ENCODE assay signal across 32 mouse cellular contexts in genomic region chr11:87870096-87870495, GRCm38 (mm10). TPM values are rescaled to one million over a fixed set of nuclear protein-coding genes. Genes with fewer than 3 reads are reported as not detected.
DNase-seq lines count a peak whose midpoint lies in the region; ATAC-seq and TF ChIP-seq lines count a peak whose summit lies in the region.
"Had no signal": no experiment of that assay in that cellular context is flagged by ENCODE, and none has a peak within 500 bp of the region (broad histone marks: within the 10 kb centered on the region; RNA-seq: fewer than 3 reads in every experiment).

No protein-coding gene starts in this region.

- ATAC-seq in embryonic facial prominence, embryonic 11.5 days (replicated peaks; ENCODE audit: insufficient number of reproducible peaks, low FRiP score, low TSS enrichment, low read depth), result no peak
- no peak for ATAC-seq in kidney, postnatal 0 days (replicated peaks; ENCODE audit: low FRiP score, low read depth)
- no peak for ATAC-seq in megakaryocyte-erythroid progenitor cell, adult 5-6 weeks (replicated peaks; ENCODE audit: low FRiP score, low TSS enrichment, poor library complexity, severe bottlenecking)
- ATAC-seq: activated CD4-positive, CD25-positive, alpha-beta regulatory T cell, adult 4 months; CD4-positive, CD25-positive, alpha-beta regulatory T cell, adult 4 months; forebrain, embryonic 15.5 days; hindbrain, embryonic 16.5 days; intestine, embryonic 16.5 days; Patski had no signal

- no peak overlapping the region for H3K4me3 ChIP-seq in embryonic facial prominence, embryonic 11.5 days (ENCODE audit: low read depth, low read length)
- no peak overlapping the region for H3K4me3 ChIP-seq in embryonic facial prominence, embryonic 10.5 days
- no peak overlapping the region for H3K4me3 ChIP-seq in kidney, postnatal 0 days (replicated peaks; ENCODE audit: low read depth, low read length)
- H3K4me3 ChIP-seq: forebrain, embryonic 10.5 days; forebrain, embryonic 15.5 days; heart, embryonic 12.5 days; heart, embryonic 15.5 days; hindbrain, embryonic 10.5 days; hindbrain, embryonic 13.5 days had no signal

- no peaks in the 10 kb centered on the region for H3K4me1 ChIP-seq in embryonic facial prominence, embryonic 11.5 days (ENCODE audit: control insufficient read depth, insufficient read depth, low read length)
- 0 out of 2 replicates have a peak, but pooled peaks cover 4% of the 10 kb centered on the region for H3K4me1 ChIP-seq in embryonic facial prominence, embryonic 10.5 days
- no peaks in the 10 kb centered on the region for H3K4me1 ChIP-seq in kidney, postnatal 0 days (replicated peaks; ENCODE audit: insufficient read depth, low read length)
- H3K4me1 ChIP-seq: forebrain, embryonic 10.5 days; forebrain, embryonic 15.5 days; heart, embryonic 12.5 days; heart, embryonic 15.5 days; hindbrain, embryonic 13.5 days had no signal

- 70% methylated on average over 2 of the region's 2 CpGs for WGBS in embryonic facial prominence, embryonic 11.5 days
- 65% methylated on average over 2 of the region's 2 CpGs for WGBS in embryonic facial prominence, embryonic 10.5 days
- WGBS in kidney, postnatal 0 days, result 71% methylated on average over 2 of the region's 2 CpGs

- peak; percentile 2 for DNase-seq in embryonic facial prominence, embryonic 11.5 days (ENCODE audit: low spot score)
- no peak for DNase-seq in embryonic facial prominence, embryonic 10.5 days (ENCODE audit: low spot score)
- DNase-seq in kidney, postnatal 0 days (ENCODE audit: low spot score), result peak; percentile 32
- DNase-seq in kidney, postnatal 4 days, result no peak
- DNase-seq in R1 (ENCODE audit: low read depth, low spot score), result peak; percentile 63
- DNase-seq: adrenal gland, adult 8-10 months; adrenal gland, postnatal 25 days; cerebellum, adult 18-20 months; cerebellum, adult 9-10 months; cerebellum, postnatal 14 days; gastrocnemius, postnatal 25 days; heart, adult 18-20 months; heart, postnatal 10 days; heart, postnatal 36 days; kidney, adult 2 months had no signal

- TF ChIP-seq CTCF in kidney, postnatal 0 days (IDR thresholded peaks at IDR 0.05; ENCODE audit: low read depth), result peak; percentile 28; the same call in 1 of the 2 replicates

- H3K27me3 ChIP-seq in embryonic facial prominence, embryonic 11.5 days (ENCODE audit: control insufficient read depth, insufficient read depth, low read length), result no peaks in the 10 kb centered on the region
- no peaks in the 10 kb centered on the region for H3K27me3 ChIP-seq in embryonic facial prominence, embryonic 10.5 days (replicated peaks; ENCODE audit: low read depth, poor library complexity, severe bottlenecking)
- no peaks in the 10 kb centered on the region for H3K27me3 ChIP-seq in kidney, postnatal 0 days (ENCODE audit: insufficient read depth, low read length)
- H3K27me3 ChIP-seq: forebrain, embryonic 15.5 days; hindbrain, embryonic 13.5 days had no signal

- H3K27ac ChIP-seq in embryonic facial prominence, embryonic 11.5 days (replicated peaks; ENCODE audit: low read depth, low read length), result no peak overlapping the region
- no peak overlapping the region for H3K27ac ChIP-seq in embryonic facial prominence, embryonic 10.5 days (replicated peaks)
- H3K27ac ChIP-seq in kidney, postnatal 0 days, result no peak overlapping the region
- H3K27ac ChIP-seq: forebrain, embryonic 10.5 days; forebrain, embryonic 15.5 days; heart, embryonic 15.5 days; hindbrain, embryonic 10.5 days; hindbrain, embryonic 13.5 days had no signal

- H3K9me3 ChIP-seq in embryonic facial prominence, embryonic 11.5 days (replicated peaks; ENCODE audit: control insufficient read depth, low read length), result no peaks in the 10 kb centered on the region
- H3K9me3 ChIP-seq in embryonic facial prominence, embryonic 10.5 days, result no peaks in the 10 kb centered on the region
- no peaks in the 10 kb centered on the region for H3K9me3 ChIP-seq in kidney, postnatal 0 days (replicated peaks; ENCODE audit: low read length)
- H3K9me3 ChIP-seq: forebrain, embryonic 10.5 days; forebrain, embryonic 15.5 days; G1E; heart, embryonic 12.5 days; heart, embryonic 15.5 days; hindbrain, embryonic 10.5 days; hindbrain, embryonic 13.5 days had no signal

- H3K9ac ChIP-seq in embryonic facial prominence, embryonic 11.5 days (replicated peaks; ENCODE audit: low read length), result no peak overlapping the region
- no peak overlapping the region for H3K9ac ChIP-seq in kidney, postnatal 0 days (ENCODE audit: low read depth, low read length)
- H3K9ac ChIP-seq: forebrain, embryonic 15.5 days; heart, embryonic 12.5 days; heart, embryonic 15.5 days; hindbrain, embryonic 13.5 days had no signal

- H3K36me3 ChIP-seq in embryonic facial prominence, embryonic 11.5 days (replicated peaks; ENCODE audit: control insufficient read depth, insufficient read depth, low read depth, low read length), result no peaks in the 10 kb centered on the region
- no peaks in the 10 kb centered on the region for H3K36me3 ChIP-seq in embryonic facial prominence, embryonic 10.5 days (replicated peaks)
- H3K36me3 ChIP-seq in kidney, postnatal 0 days (ENCODE audit: insufficient read depth, low read length), result no peaks in the 10 kb centered on the region
- H3K36me3 ChIP-seq: forebrain, embryonic 10.5 days; forebrain, embryonic 15.5 days; G1E; heart, embryonic 12.5 days; heart, embryonic 15.5 days; hindbrain, embryonic 10.5 days; hindbrain, embryonic 13.5 days had no signal

- no peak overlapping the region for H3K4me2 ChIP-seq in embryonic facial prominence, embryonic 11.5 days (ENCODE audit: low read depth, low read length)
- no peak overlapping the region for H3K4me2 ChIP-seq in kidney, postnatal 0 days (ENCODE audit: low read length)
- H3K4me2 ChIP-seq: forebrain, embryonic 15.5 days; heart, embryonic 12.5 days; heart, embryonic 15.5 days; hindbrain, embryonic 13.5 days had no signal

RNA-seq across cellular contexts. Expression of gene Epx, which starts 5.2 kb away (rescaled TPM):
- 0.17 TPM in 1 of 2 replicates, not detected in the other for polyA plus RNA-seq in embryonic facial prominence, embryonic 11.5 days (2014; fragmentation: Nextera tagmentation; extraction: Ambion mirVana)
- polyA plus RNA-seq in embryonic facial prominence, embryonic 10.5 days (2016; fragmentation: Nextera tagmentation; extraction: Ambion mirVana), result not detected in 2 replicates
- 1.2 and 1.8 TPM in 2 replicates for polyA plus RNA-seq in kidney, postnatal 0 days (2015; fragmentation: Nextera tagmentation; extraction: Ambion mirVana)
- not detected in 2 replicates for total RNA-seq in megakaryocyte-erythroid progenitor cell, adult 5-6 weeks (2014; fragmentation: Nextera tagmentation)
- 3.9 TPM in 1 of 2 replicates, not detected in the other for total RNA-seq in megakaryocyte-erythroid progenitor cell, adult 5-6 weeks (2017)
- total RNA-seq: adrenal gland, adult 8-10 months; adrenal gland, postnatal 25 days; G1E; gastrocnemius, adult 8-10 months; gastrocnemius, postnatal 25 days; heart, adult 18-20 months; heart, postnatal 10 days; heart, postnatal 36 days had no signal
- polyA plus RNA-seq: activated CD4-positive, CD25-positive, alpha-beta regulatory T cell, adult 4 months; C2C12; CD4-positive, CD25-positive, alpha-beta regulatory T cell, adult 4 months; embryonic facial prominence, embryonic 14.5 days; forebrain, embryonic 10.5 days; G1E; hindbrain, embryonic 10.5 days; hindbrain, embryonic 13.5 days; kidney, adult 2 months; Patski had no signal

RNA-seq across cellular contexts. Expression of gene Mks1, which starts 17.1 kb away (rescaled TPM):
- 11.0 and 12.4 TPM in 2 replicates for polyA plus RNA-seq in embryonic facial prominence, embryonic 11.5 days (2014; fragmentation: Nextera tagmentation; extraction: Ambion mirVana)
- polyA plus RNA-seq in embryonic facial prominence, embryonic 10.5 days (2016; fragmentation: Nextera tagmentation; extraction: Ambion mirVana), result 18.4 and 18.7 TPM in 2 replicates
- 10.1 and 12.2 TPM in 2 replicates for polyA plus RNA-seq in kidney, postnatal 0 days (2015; fragmentation: Nextera tagmentation; extraction: Ambion mirVana)
- 4.3 and 6.8 TPM in 2 replicates for total RNA-seq in megakaryocyte-erythroid progenitor cell, adult 5-6 weeks (2014; fragmentation: Nextera tagmentation)
- total RNA-seq in megakaryocyte-erythroid progenitor cell, adult 5-6 weeks (2017), result 2.4 and 8.4 TPM in 2 replicates

RNA-seq across cellular contexts. Expression of gene Olfr462, which starts 22.0 kb away (rescaled TPM):
- not detected in 2 replicates for polyA plus RNA-seq in embryonic facial prominence, embryonic 11.5 days (2014; fragmentation: Nextera tagmentation; extraction: Ambion mirVana)
- not detected in 2 replicates for polyA plus RNA-seq in embryonic facial prominence, embryonic 10.5 days (2016; fragmentation: Nextera tagmentation; extraction: Ambion mirVana)
- polyA plus RNA-seq in kidney, postnatal 0 days (2015; fragmentation: Nextera tagmentation; extraction: Ambion mirVana), result not detected in 2 replicates
- not detected in 2 replicates for total RNA-seq in megakaryocyte-erythroid progenitor cell, adult 5-6 weeks (2014; fragmentation: Nextera tagmentation)
- not detected in 2 replicates for total RNA-seq in megakaryocyte-erythroid progenitor cell, adult 5-6 weeks (2017)
- total RNA-seq: adrenal gland, adult 8-10 months; adrenal gland, postnatal 25 days; gastrocnemius, adult 8-10 months; gastrocnemius, postnatal 25 days; heart, adult 18-20 months; heart, postnatal 10 days; heart, postnatal 36 days had no signal
- polyA plus RNA-seq: activated CD4-positive, CD25-positive, alpha-beta regulatory T cell, adult 4 months; C2C12; CD4-positive, CD25-positive, alpha-beta regulatory T cell, adult 4 months; embryonic facial prominence, embryonic 14.5 days; forebrain, embryonic 10.5 days; forebrain, embryonic 15.5 days; G1E; gonadal fat pad, adult 2 months; heart, embryonic 12.5 days; heart, embryonic 15.5 days; hindbrain, embryonic 10.5 days; hindbrain, embryonic 13.5 days; hindbrain, embryonic 16.5 days; intestine, embryonic 16.5 days; kidney, adult 2 months; Patski had no signal

RNA-seq across cellular contexts. Expression of gene Olfr463, which starts 27.1 kb away (rescaled TPM):
- polyA plus RNA-seq in embryonic facial prominence, embryonic 11.5 days (2014; fragmentation: Nextera tagmentation; extraction: Ambion mirVana), result not detected in 2 replicates
- not detected in 2 replicates for polyA plus RNA-seq in embryonic facial prominence, embryonic 10.5 days (2016; fragmentation: Nextera tagmentation; extraction: Ambion mirVana)
- not detected in 2 replicates for polyA plus RNA-seq in kidney, postnatal 0 days (2015; fragmentation: Nextera tagmentation; extraction: Ambion mirVana)
- not detected in 2 replicates for total RNA-seq in megakaryocyte-erythroid progenitor cell, adult 5-6 weeks (2014; fragmentation: Nextera tagmentation)
- total RNA-seq in megakaryocyte-erythroid progenitor cell, adult 5-6 weeks (2017), result not detected in 2 replicates
- total RNA-seq: adrenal gland, adult 8-10 months; adrenal gland, postnatal 25 days; G1E; gastrocnemius, adult 8-10 months; gastrocnemius, postnatal 25 days; heart, adult 18-20 months; heart, postnatal 10 days; heart, postnatal 36 days had no signal
- polyA plus RNA-seq: activated CD4-positive, CD25-positive, alpha-beta regulatory T cell, adult 4 months; C2C12; CD4-positive, CD25-positive, alpha-beta regulatory T cell, adult 4 months; embryonic facial prominence, embryonic 14.5 days; forebrain, embryonic 10.5 days; forebrain, embryonic 15.5 days; G1E; gonadal fat pad, adult 2 months; heart, embryonic 12.5 days; heart, embryonic 15.5 days; hindbrain, embryonic 10.5 days; hindbrain, embryonic 13.5 days; hindbrain, embryonic 16.5 days; intestine, embryonic 16.5 days; kidney, adult 2 months; Patski had no signal

RNA-seq across cellular contexts. Expression of gene Lpo, which starts 42.0 kb away (rescaled TPM):
- polyA plus RNA-seq in embryonic facial prominence, embryonic 11.5 days (2014; fragmentation: Nextera tagmentation; extraction: Ambion mirVana), result 0.25 and 0.36 TPM in 2 replicates
- 0.25 TPM in 2 replicates for polyA plus RNA-seq in embryonic facial prominence, embryonic 10.5 days (2016; fragmentation: Nextera tagmentation; extraction: Ambion mirVana)
- 1.0 and 2.0 TPM in 2 replicates for polyA plus RNA-seq in kidney, postnatal 0 days (2015; fragmentation: Nextera tagmentation; extraction: Ambion mirVana)
- total RNA-seq in megakaryocyte-erythroid progenitor cell, adult 5-6 weeks (2014; fragmentation: Nextera tagmentation), result not detected in 2 replicates
- not detected in 2 replicates for total RNA-seq in megakaryocyte-erythroid progenitor cell, adult 5-6 weeks (2017)
- total RNA-seq: adrenal gland, adult 8-10 months; adrenal gland, postnatal 25 days; G1E; gastrocnemius, adult 8-10 months; gastrocnemius, postnatal 25 days; heart, adult 18-20 months; heart, postnatal 10 days; heart, postnatal 36 days had no signal
- polyA plus RNA-seq: activated CD4-positive, CD25-positive, alpha-beta regulatory T cell, adult 4 months; C2C12; CD4-positive, CD25-positive, alpha-beta regulatory T cell, adult 4 months; G1E; heart, embryonic 12.5 days; Patski had no signal

Comparison
In these comparisons a context has a peak if more than half of its experiments do, and no peak if none do; other contexts are left out.
1. DNase-seq: peak in embryonic facial prominence, embryonic 11.5 days (single experiment), kidney, postnatal 0 days (single experiment) and R1 (single experiment); none in embryonic facial prominence, embryonic 10.5 days (single experiment) and kidney, postnatal 4 days (0 of 2).